Mouse (Mus musculus) heart, embryonic 16.5 days (tissue): Measurements from ENCODE around the gene Snx19. TPM values are rescaled to one million over a fixed set of nuclear protein-coding genes. Genes with fewer than 3 reads are reported as not detected.

Source experiments
- ATAC-seq: fragments of 200-750 bp; cut with Nextera tagmentation; replicated peaks from 2 replicates; pipeline ENCODE4 v1.8.0; 2017; ENCODE audit warnings: moderate number of reproducible peaks; ENCODE audit not compliant: insufficient read depth, low FRiP score; ENCODE audit errors: extremely low read depth
- H3K27ac ChIP-seq: fragments of 300-500 bp; sonication (generic); 2 replicates; pipeline ENCODE4 v1.5.1; 2014; ENCODE audit warnings: mild to moderate bottlenecking, low read length, control low read depth, moderate library complexity
- H3K27me3 ChIP-seq: fragments of 300-500 bp; sonication (generic); 2 replicates; pipeline ENCODE4 v1.6.1; 2014; ENCODE audit warnings: low read length, mixed read lengths; ENCODE audit not compliant: control insufficient read depth, insufficient read depth
- H3K36me3 ChIP-seq: fragments of 300-500 bp; sonication (generic); 2 replicates; pipeline ENCODE4 v1.6.1; 2014; ENCODE audit not compliant: control insufficient read depth, insufficient read depth
- H3K4me1 ChIP-seq: fragments of 300-500 bp; sonication (generic); 2 replicates; pipeline ENCODE4 v1.6.1; 2014; ENCODE audit warnings: low read length, mixed read lengths; ENCODE audit not compliant: control insufficient read depth, insufficient read depth
- H3K4me2 ChIP-seq: fragments of 300-500 bp; sonication (generic); 2 replicates; pipeline ENCODE4 v1.6.1; 2014; ENCODE audit warnings: low read depth, mild to moderate bottlenecking, control low read depth, low read length
- H3K4me3 ChIP-seq: fragments of 300-500 bp; sonication (generic); 2 replicates; pipeline ENCODE4 v1.5.1; 2014; ENCODE audit warnings: mild to moderate bottlenecking, control low read depth, low read length
- H3K9ac ChIP-seq: fragments of 300-500 bp; sonication (generic); 2 replicates; pipeline ENCODE4 v1.6.1; 2014; ENCODE audit warnings: low read length, control low read depth
- H3K9me3 ChIP-seq: fragments of 300-500 bp; sonication (generic); replicated peaks from 2 replicates; pipeline ENCODE4 v1.6.1; 2016; ENCODE audit warnings: low read length; ENCODE audit not compliant: control insufficient read depth
- WGBS: fragments of 180-500 bp; shearing (Covaris S2); extraction: QIAGEN DNeasy Blood & Tissue Kit; methylation state at CpG from one replicate; pipeline ENCODE4 v1.1.7; 2014; 5-methylcytosine and 5-hydroxymethylcytosine counted together
- polyA plus RNA-seq: library from polyadenylated mRNA; unstranded; fragments of >200 nt; fragmentation: Nextera tagmentation; extraction: Ambion mirVana; gene quantifications from 2 replicates; pipeline ENCODE4 v1.2.1, GENCODE M21; 2015

The Snx19 gene
- polyA plus RNA-seq = 13.6 and 14.4 TPM in 2 replicates

GRCm38 (mm10) chr9:30426882-30427632 is at the start of gene Snx19:
Snx19 (plus strand) TSS chr9:30427108.
- 3% methylated on average over 53 of the region's 53 CpGs for WGBS
- H3K27ac ChIP-seq = peak within 1 kb of the TSS; percentile 50; the same call in 1 of the 2 replicates

GRCm38 (mm10) chr9:30400771-30401170 is 26.1 kb upstream of the Snx19 start:
- 83% methylated on average over 1 of the region's 1 CpGs for WGBS
- ATAC-seq = no peak
- Histone ChIP-seq H3K36me3 (no peaks in the 10 kb centered on the region), H3K4me3 (no peak overlapping the region), H3K4me1 (no peaks in the 10 kb centered on the region), H3K27me3 (no peaks in the 10 kb centered on the region), H3K9me3 (no peaks in the 10 kb centered on the region), H3K27ac (no peak overlapping the region), H3K4me2 (no peak overlapping the region), H3K9ac (no peak overlapping the region)

More at GRCm38 (mm10) chr9:30426882-30427632, at the start of gene Snx19:
- Histone ChIP-seq H3K4me1 (peaks cover 29% of the 10 kb centered on the region), H3K4me3 (peak within 1 kb of the TSS; percentile 90), H3K27me3 (no peaks in the 10 kb centered on the region), H3K9me3 (no peaks in the 10 kb centered on the region), H3K36me3 (peaks cover 1% of the 10 kb centered on the region), H3K4me2 (peak within 1 kb of the TSS; percentile 85), H3K9ac (peak within 1 kb of the TSS; percentile 94)
- peak; percentile 91 for ATAC-seq

GRCm38 (mm10) chr9:30422940-30423339 is 4.0 kb upstream of the Snx19 start:
- Histone ChIP-seq H3K27ac (no peak overlapping the region), H3K4me3 (no peak overlapping the region), H3K27me3 (no peaks in the 10 kb centered on the region), H3K9me3 (no peaks in the 10 kb centered on the region), H3K9ac (no peak overlapping the region), H3K36me3 (no peaks in the 10 kb centered on the region), H3K4me2 (no peak overlapping the region), H3K4me1 (peaks cover 6% of the 10 kb centered on the region)
- ATAC-seq = no peak
- WGBS = 3% methylated on average over 1 of the region's 1 CpGs

- H3K27me3 ChIP-seq = no peaks in the 10 kb centered on the region
- WGBS = 79% methylated on average over 7 of the region's 7 CpGs
- no peak overlapping the region for H3K4me3 ChIP-seq
- H3K9ac ChIP-seq = no peak overlapping the region
- ATAC-seq = no peak
- no peak overlapping the region for H3K27ac ChIP-seq
- no peak overlapping the region for H3K4me2 ChIP-seq
- peaks cover 23% of the 10 kb centered on the region for H3K4me1 ChIP-seq
- H3K9me3 ChIP-seq = no peaks in the 10 kb centered on the region
- no peaks in the 10 kb centered on the region for H3K36me3 ChIP-seq
These were observed 1.7 kb upstream of the Snx19 start for GRCm38 (mm10) chr9:30425178-30425577.

- WGBS = 86% methylated on average over 5 of the region's 5 CpGs
- Histone ChIP-seq H3K9ac (no peak overlapping the region), H3K4me3 (no peak overlapping the region)
These were observed 1.3 kb downstream of the Snx19 start for GRCm38 (mm10) chr9:30428231-30428630.

GRCm38 (mm10) chr9:30430447-30430846 is 3.5 kb downstream of the Snx19 start:
- Histone ChIP-seq H3K9ac (no peak overlapping the region), H3K4me3 (no peak overlapping the region), H3K4me2 (no peak overlapping the region), H3K27me3 (no peaks in the 10 kb centered on the region), H3K9me3 (no peaks in the 10 kb centered on the region), H3K36me3 (peaks cover 26% of the 10 kb centered on the region), H3K4me1 (peaks cover 29% of the 10 kb centered on the region), H3K27ac (no peak overlapping the region)
- WGBS = 76% methylated on average over 5 of the region's 5 CpGs
- no peak for ATAC-seq

More at GRCm38 (mm10) chr9:30428231-30428630, 1.3 kb downstream of the Snx19 start:
- H3K27me3 ChIP-seq = no peaks in the 10 kb centered on the region
- H3K9me3 ChIP-seq = no peaks in the 10 kb centered on the region
- H3K36me3 ChIP-seq = peaks cover 13% of the 10 kb centered on the region
- no peak overlapping the region for H3K4me2 ChIP-seq
- H3K27ac ChIP-seq = no peak overlapping the region
- peaks cover 29% of the 10 kb centered on the region for H3K4me1 ChIP-seq
- no peak for ATAC-seq

- Histone ChIP-seq H3K27ac (no peak overlapping the region), H3K36me3 (peaks cover 40% of the 10 kb centered on the region), H3K9me3 (no peaks in the 10 kb centered on the region), H3K4me3 (no peak overlapping the region), H3K4me1 (peaks cover 29% of the 10 kb centered on the region), H3K4me2 (no peak overlapping the region), H3K9ac (no peak overlapping the region), H3K27me3 (no peaks in the 10 kb centered on the region)
- WGBS = 86% methylated on average over 11 of the region's 11 CpGs
- no peak for ATAC-seq
These were observed 5.0 kb downstream of the Snx19 start for GRCm38 (mm10) chr9:30431909-30432308.

- H3K4me1 ChIP-seq = peaks cover 13% of the 10 kb centered on the region
- ATAC-seq = no peak
- H3K27me3 ChIP-seq = no peaks in the 10 kb centered on the region
- H3K4me3 ChIP-seq = no peak overlapping the region
- H3K36me3 ChIP-seq = peaks cover 51% of the 10 kb centered on the region
- no peak overlapping the region for H3K9ac ChIP-seq
- no peak overlapping the region for H3K27ac ChIP-seq
- H3K9me3 ChIP-seq = no peaks in the 10 kb centered on the region
- 85% methylated on average over 4 of the region's 4 CpGs for WGBS
- no peak overlapping the region for H3K4me2 ChIP-seq
These were observed 7.0 kb downstream of the Snx19 start for GRCm38 (mm10) chr9:30433914-30434313.

- H3K27me3 ChIP-seq = no peaks in the 10 kb centered on the region
- no peak overlapping the region for H3K4me3 ChIP-seq
- peaks cover 68% of the 10 kb centered on the region for H3K36me3 ChIP-seq
- no peak overlapping the region for H3K27ac ChIP-seq
- 92% methylated on average over 8 of the region's 8 CpGs for WGBS
- no peaks in the 10 kb centered on the region for H3K9me3 ChIP-seq
- no peak overlapping the region for H3K4me2 ChIP-seq
- H3K4me1 ChIP-seq = no peaks in the 10 kb centered on the region
- no peak for ATAC-seq
- no peak overlapping the region for H3K9ac ChIP-seq
These were observed 9.1 kb downstream of the Snx19 start for GRCm38 (mm10) chr9:30435902-30436585.
